Mouse (Mus musculus): ENCODE data around the gene Elmsan1. TPM values are rescaled to one million over a fixed set of nuclear protein-coding genes. Genes with fewer than 3 reads are reported as not detected.

The Elmsan1 gene
- polyA plus RNA-seq, 3 experiments from 2014 or later = 3.9 to 9.5 (median 7.2) TPM

GRCm38 (mm10) chr12:84142281-84143050, 76.2 kb downstream of the Elmsan1 start:
- ATAC-seq = no peak

- ATAC-seq = no peak
These were observed 77.4 kb downstream of the Elmsan1 start for GRCm38 (mm10) chr12:84141271-84141670.

GRCm38 (mm10) chr12:84140135-84140534, 78.5 kb downstream of the Elmsan1 start:
- ATAC-seq = no peak

- no peak for ATAC-seq
These were observed 81.5 kb downstream of the Elmsan1 start for GRCm38 (mm10) chr12:84137131-84137530.

- no peak for ATAC-seq
These were observed 86.4 kb downstream of the Elmsan1 start for GRCm38 (mm10) chr12:84132265-84132664.

- no peak for ATAC-seq
These were observed 88.8 kb downstream of the Elmsan1 start for GRCm38 (mm10) chr12:84129931-84130330.

- no peak for ATAC-seq
These were observed 90.1 kb downstream of the Elmsan1 start for GRCm38 (mm10) chr12:84128576-84128975.

GRCm38 (mm10) chr12:84126899-84127298, 91.8 kb downstream of the Elmsan1 start:
- no peak for ATAC-seq

GRCm38 (mm10) chr12:84125892-84126291, 92.8 kb downstream of the Elmsan1 start:
- no peak for ATAC-seq

- ATAC-seq = no peak
These were observed 99.1 kb downstream of the Elmsan1 start for GRCm38 (mm10) chr12:84119584-84119983.

- ATAC-seq = peak; percentile 94
These were observed 104.3 kb downstream of the Elmsan1 start, which contains the start of gene Dnal1 for GRCm38 (mm10) chr12:84114153-84114994. TSS of gene Dnal1 (plus strand) at chr12:84114366.

- ATAC-seq = no peak
These were observed 105.0 kb downstream of the Elmsan1 start for GRCm38 (mm10) chr12:84113676-84114075.

- no peak for ATAC-seq
These were observed 107.9 kb downstream of the Elmsan1 start for GRCm38 (mm10) chr12:84110814-84111213.

- no peak for ATAC-seq
These were observed 108.8 kb downstream of the Elmsan1 start for GRCm38 (mm10) chr12:84109924-84110323.

- ATAC-seq = no peak
These were observed 111.0 kb downstream of the Elmsan1 start for GRCm38 (mm10) chr12:84107692-84108091.

- ATAC-seq = no peak
These were observed 111.7 kb downstream of the Elmsan1 start for GRCm38 (mm10) chr12:84107012-84107411.

- ATAC-seq = no peak
These were observed 117.2 kb downstream of the Elmsan1 start for GRCm38 (mm10) chr12:84101493-84101845.

- peak; percentile 86 for ATAC-seq
These were observed 117.8 kb downstream of the Elmsan1 start, which contains the start of gene Acot6 for GRCm38 (mm10) chr12:84100604-84101492. TSS of gene Acot6 (plus strand) at chr12:84100654.

- ATAC-seq = no peak
These were observed 118.6 kb downstream of the Elmsan1 start for GRCm38 (mm10) chr12:84100071-84100470.

GRCm38 (mm10) chr12:84099605-84100004, 119.1 kb downstream of the Elmsan1 start:
- ATAC-seq = no peak
